Mouse (Mus musculus) cerebellum, adult 11-12 months (tissue): ENCODE data around the gene Fam198a.

Experiments
- DNase-seq: peaks from one replicate; pipeline ENCODE4 v3.0.0; 2022

Gene Fam198a

GRCm38 (mm10) chr9:121926634-121927405, 24.0 kb upstream of the Fam198a start:
- no peak for DNase-seq

- no peak for DNase-seq
These were observed 23.1 kb upstream of the Fam198a start for GRCm38 (mm10) chr9:121927721-121928120.

GRCm38 (mm10) chr9:121928498-121928897, 22.3 kb upstream of the Fam198a start:
- no peak for DNase-seq

- no peak for DNase-seq
These were observed 15.9 kb upstream of the Fam198a start for GRCm38 (mm10) chr9:121934856-121935255.

GRCm38 (mm10) chr9:121936952-121937351, 13.8 kb upstream of the Fam198a start:
- DNase-seq = peak; percentile 51

- DNase-seq = no peak
These were observed 13.3 kb upstream of the Fam198a start for GRCm38 (mm10) chr9:121937451-121937864.

- peak; percentile 16 for DNase-seq
These were observed 12.8 kb upstream of the Fam198a start for GRCm38 (mm10) chr9:121937944-121938355.

- DNase-seq = no peak
These were observed 7.8 kb upstream of the Fam198a start for GRCm38 (mm10) chr9:121943005-121943404.

- no peak for DNase-seq
These were observed 7.2 kb upstream of the Fam198a start for GRCm38 (mm10) chr9:121943628-121944027.

GRCm38 (mm10) chr9:121947784-121948183, 3.0 kb upstream of the Fam198a start:
- DNase-seq = peak; percentile 59

- DNase-seq = no peak
These were observed 2.4 kb upstream of the Fam198a start for GRCm38 (mm10) chr9:121948431-121948830.

- no peak for DNase-seq
These were observed 281 bp downstream of the Fam198a start for GRCm38 (mm10) chr9:121951114-121951423.

GRCm38 (mm10) chr9:121952596-121952995, 1.8 kb downstream of the Fam198a start:
- no peak for DNase-seq

- no peak for DNase-seq
These were observed 9.3 kb downstream of the Fam198a start for GRCm38 (mm10) chr9:121959966-121960635.

- DNase-seq = peak; percentile 67
These were observed 14.2 kb downstream of the Fam198a start for GRCm38 (mm10) chr9:121964941-121965340.

GRCm38 (mm10) chr9:121968258-121968657, 17.5 kb downstream of the Fam198a start:
- DNase-seq = no peak

- no peak for DNase-seq
These were observed 19.1 kb downstream of the Fam198a start for GRCm38 (mm10) chr9:121969841-121970381.

GRCm38 (mm10) chr9:121973207-121973606, 22.4 kb downstream of the Fam198a start:
- no peak for DNase-seq

- DNase-seq = peak; percentile 81
These were observed 23.6 kb downstream of the Fam198a start for GRCm38 (mm10) chr9:121974141-121974986.

GRCm38 (mm10) chr9:121975321-121975720, 24.5 kb downstream of the Fam198a start:
- DNase-seq = no peak

GRCm38 (mm10) chr9:121981046-121981445, 30.3 kb downstream of the Fam198a start:
- no peak for DNase-seq

GRCm38 (mm10) chr9:121981466-121982105, 30.8 kb downstream of the Fam198a start:
- DNase-seq = no peak

GRCm38 (mm10) chr9:121982214-121982613, 31.4 kb downstream of the Fam198a start:
- DNase-seq = no peak
